Mouse (Mus musculus) liver, embryonic 16.5 days (tissue): Measurements from ENCODE around the gene Ctdsp2. TPM values are rescaled to one million over a fixed set of nuclear protein-coding genes. Genes with fewer than 3 reads are reported as not detected.

Experiments
- ATAC-seq: fragments of 200-750 bp; cut with Nextera tagmentation; 2 replicates; pipeline ENCODE4 v1.8.0; 2017; ENCODE audit warnings: low read depth, mild to moderate bottlenecking, moderate number of reproducible peaks, moderate library complexity
- H3K27ac ChIP-seq: fragments of 300-500 bp; sonication (generic); 2 replicates; pipeline ENCODE4 v1.5.1; 2014; ENCODE audit warnings: mild to moderate bottlenecking, low read length
- H3K27me3 ChIP-seq: fragments of 300-500 bp; sonication (generic); 2 replicates; pipeline ENCODE4 v1.6.1; 2014; ENCODE audit warnings: low read depth, low read length, mixed read lengths; ENCODE audit not compliant: control insufficient read depth, insufficient read depth
- H3K36me3 ChIP-seq: fragments of 300-500 bp; sonication (generic); 2 replicates; pipeline ENCODE4 v1.6.1; 2014; ENCODE audit warnings: mild to moderate bottlenecking; ENCODE audit not compliant: control insufficient read depth, insufficient read depth
- H3K4me1 ChIP-seq: fragments of 300-500 bp; sonication (generic); 2 replicates; pipeline ENCODE4 v1.6.1; 2014; ENCODE audit warnings: low read depth, low read length, mixed read lengths; ENCODE audit not compliant: control insufficient read depth
- H3K4me2 ChIP-seq: fragments of 300-500 bp; sonication (generic); 2 replicates; pipeline ENCODE4 v1.6.1; 2014; ENCODE audit warnings: low read depth, low read length, mixed read lengths
- H3K4me3 ChIP-seq: fragments of 300-500 bp; sonication (generic); 2 replicates; pipeline ENCODE4 v1.5.1; 2014; ENCODE audit warnings: low read depth, mild to moderate bottlenecking, low read length
- H3K9ac ChIP-seq: fragments of 300-500 bp; sonication (generic); 2 replicates; pipeline ENCODE4 v1.6.1; 2014; ENCODE audit warnings: low read depth, low read length
- H3K9me3 ChIP-seq: fragments of 300-500 bp; sonication (generic); replicated peaks from 2 replicates; pipeline ENCODE4 v1.6.1; 2016; ENCODE audit warnings: low read length; ENCODE audit not compliant: control insufficient read depth
- WGBS: fragments of 180-500 bp; shearing (Covaris S2); extraction: QIAGEN DNeasy Blood & Tissue Kit; methylation state at CpG from one replicate; pipeline ENCODE4 v1.1.7; 2014; ENCODE audit not compliant: insufficient replicate concordance; 5-methylcytosine and 5-hydroxymethylcytosine counted together
- polyA plus RNA-seq: library from polyadenylated mRNA; unstranded; fragments of >200 nt; fragmentation: Nextera tagmentation; extraction: Ambion mirVana; gene quantifications from 2 replicates; pipeline ENCODE4 v1.2.1, GENCODE M21; 2015

Gene Ctdsp2
- polyA plus RNA-seq, 1 experiment from 2014 or later, result 12.2 TPM

DNA sequence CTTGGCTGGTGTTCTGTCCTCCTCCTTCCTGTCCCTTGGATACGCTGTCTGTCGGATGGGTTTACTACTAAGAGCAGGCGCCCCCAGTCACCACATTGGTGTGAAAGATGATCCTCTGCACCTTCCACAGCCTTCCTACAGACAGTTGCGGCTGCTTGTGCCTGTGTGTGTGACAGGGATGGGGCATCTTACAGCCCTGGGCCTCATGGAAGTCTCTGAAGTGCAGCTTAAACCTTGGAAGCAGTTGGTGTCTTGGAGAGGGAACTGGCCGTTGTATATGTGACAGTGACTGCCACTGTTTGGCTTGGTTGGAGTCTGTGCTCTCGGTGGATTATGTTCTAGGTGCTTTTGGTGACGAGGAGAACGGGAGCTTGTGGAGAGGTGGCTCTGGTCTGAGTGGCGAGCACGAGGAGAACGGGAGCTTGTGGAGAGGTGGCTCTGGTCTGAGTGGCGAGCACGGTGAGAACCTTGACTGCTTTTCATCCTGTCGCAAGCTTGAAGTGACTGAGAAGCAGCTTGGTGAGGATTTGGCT lies 4.7 kb downstream of the Ctdsp2 start:
- 67% methylated on average over 14 of the region's 14 CpGs for WGBS
- no peak overlapping the region for H3K9ac ChIP-seq

GRCm38 (mm10) chr10:126984189-126985004 lies 5.9 kb downstream of the Ctdsp2 start:
- Histone ChIP-seq H3K4me2 (no peak overlapping the region), H3K27ac (no peak overlapping the region), H3K9me3 (no peaks in the 10 kb centered on the region), H3K36me3 (no peaks in the 10 kb centered on the region), H3K4me3 (no peak overlapping the region), H3K4me1 (peaks cover 76% of the 10 kb centered on the region), H3K9ac (no peak overlapping the region), H3K27me3 (no peaks in the 10 kb centered on the region)
- 52% methylated on average over 5 of the region's 5 CpGs for WGBS
- no peak for ATAC-seq

More for the DNA sequence above, 4.7 kb downstream of the Ctdsp2 start:
- Histone ChIP-seq H3K4me1 (peaks cover 73% of the 10 kb centered on the region), H3K4me3 (no peak overlapping the region), H3K27me3 (no peaks in the 10 kb centered on the region), H3K27ac (no peak overlapping the region), H3K9me3 (no peaks in the 10 kb centered on the region), H3K36me3 (no peaks in the 10 kb centered on the region), H3K4me2 (no peak overlapping the region)
- no peak for ATAC-seq

DNA sequence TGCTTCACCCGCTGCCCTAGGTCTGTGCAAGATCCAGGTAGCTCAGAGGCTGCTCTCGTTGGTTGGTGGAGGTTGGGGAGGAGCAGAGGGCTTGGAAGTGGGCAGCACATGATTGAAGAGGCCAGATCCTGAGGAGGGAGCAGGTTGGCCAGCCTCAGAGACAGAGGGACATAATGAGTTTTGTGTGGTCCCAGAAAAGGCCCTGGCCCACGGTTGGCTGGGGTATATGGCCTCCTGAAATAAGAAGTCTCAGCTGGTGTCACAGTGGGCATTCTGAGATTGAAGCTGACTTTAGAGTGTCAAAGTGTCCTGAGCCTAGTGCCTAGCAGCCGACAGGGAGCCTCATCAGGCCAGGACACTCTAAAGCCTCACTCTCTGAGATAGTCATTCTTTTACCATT lies 6.6 kb downstream of the Ctdsp2 start:
- H3K4me2 ChIP-seq, result no peak overlapping the region
- WGBS, result 76% methylated on average over 4 of the region's 4 CpGs
- H3K27ac ChIP-seq, result no peak overlapping the region
- no peaks in the 10 kb centered on the region for H3K27me3 ChIP-seq
- H3K36me3 ChIP-seq, result no peaks in the 10 kb centered on the region
- peaks cover 73% of the 10 kb centered on the region for H3K4me1 ChIP-seq
- no peaks in the 10 kb centered on the region for H3K9me3 ChIP-seq
- no peak for ATAC-seq
- H3K9ac ChIP-seq, result no peak overlapping the region
- no peak overlapping the region for H3K4me3 ChIP-seq

DNA sequence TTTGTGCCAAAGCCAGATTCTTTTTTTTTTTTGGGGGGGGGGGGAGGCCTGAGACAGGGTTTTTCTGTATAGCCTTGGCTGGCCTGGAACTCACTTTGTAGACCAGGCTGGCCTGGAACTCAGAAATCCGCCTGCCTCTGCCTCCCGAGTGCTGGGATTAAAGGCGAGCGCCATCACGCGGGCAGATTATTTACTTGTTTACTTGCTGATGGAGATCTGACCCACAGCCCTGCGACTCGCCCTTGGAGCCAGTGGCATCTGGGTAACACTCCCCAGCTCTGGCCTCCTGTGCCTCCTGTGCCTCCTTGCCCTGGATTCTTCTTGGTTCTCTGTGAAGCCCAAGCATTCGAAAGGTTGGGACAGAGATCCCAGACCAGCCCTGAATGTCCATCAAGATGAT lies 7.1 kb downstream of the Ctdsp2 start:
- WGBS, result 81% methylated on average over 9 of the region's 9 CpGs
- no peak for ATAC-seq
- H3K9me3 ChIP-seq, result no peaks in the 10 kb centered on the region
- no peak overlapping the region for H3K9ac ChIP-seq
- H3K4me2 ChIP-seq, result no peak overlapping the region
- peaks cover 70% of the 10 kb centered on the region for H3K4me1 ChIP-seq
- H3K36me3 ChIP-seq, result no peaks in the 10 kb centered on the region
- no peak overlapping the region for H3K4me3 ChIP-seq
- H3K27ac ChIP-seq, result no peak overlapping the region
- no peaks in the 10 kb centered on the region for H3K27me3 ChIP-seq

DNA sequence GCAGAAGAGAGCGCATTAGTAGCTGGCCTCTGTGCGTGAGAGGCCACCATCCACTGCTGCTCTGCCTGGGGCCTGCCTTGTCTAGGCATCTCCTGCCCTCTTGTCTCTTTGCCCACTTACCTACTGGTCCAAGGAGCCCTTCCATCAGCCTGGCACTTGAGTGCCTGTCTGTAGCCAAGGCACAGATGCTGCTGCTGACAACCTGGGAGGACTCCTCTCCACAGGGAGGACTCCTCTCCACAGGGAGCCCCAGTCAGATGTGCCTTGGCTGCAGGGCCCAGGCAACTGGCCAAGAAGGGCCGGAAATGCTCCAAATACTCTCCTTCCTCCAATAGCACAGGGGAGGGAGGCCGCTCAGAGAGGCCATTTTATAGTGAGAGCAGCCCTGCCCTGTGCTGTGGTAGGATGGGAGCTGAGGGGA lies 8.0 kb downstream of the Ctdsp2 start:
- ATAC-seq, result peak; percentile 30
- WGBS, result 75% methylated on average over 4 of the region's 4 CpGs
- H3K4me2 ChIP-seq, result no peak overlapping the region
- H3K36me3 ChIP-seq, result peaks cover under 1% of the 10 kb centered on the region
- H3K4me3 ChIP-seq, result no peak overlapping the region
- no peak overlapping the region for H3K9ac ChIP-seq
- peak overlapping the region; percentile 33; the same call in 1 of the 2 replicates for H3K27ac ChIP-seq
- H3K27me3 ChIP-seq, result no peaks in the 10 kb centered on the region
- H3K9me3 ChIP-seq, result no peaks in the 10 kb centered on the region
- H3K4me1 ChIP-seq, result peaks cover 61% of the 10 kb centered on the region

DNA sequence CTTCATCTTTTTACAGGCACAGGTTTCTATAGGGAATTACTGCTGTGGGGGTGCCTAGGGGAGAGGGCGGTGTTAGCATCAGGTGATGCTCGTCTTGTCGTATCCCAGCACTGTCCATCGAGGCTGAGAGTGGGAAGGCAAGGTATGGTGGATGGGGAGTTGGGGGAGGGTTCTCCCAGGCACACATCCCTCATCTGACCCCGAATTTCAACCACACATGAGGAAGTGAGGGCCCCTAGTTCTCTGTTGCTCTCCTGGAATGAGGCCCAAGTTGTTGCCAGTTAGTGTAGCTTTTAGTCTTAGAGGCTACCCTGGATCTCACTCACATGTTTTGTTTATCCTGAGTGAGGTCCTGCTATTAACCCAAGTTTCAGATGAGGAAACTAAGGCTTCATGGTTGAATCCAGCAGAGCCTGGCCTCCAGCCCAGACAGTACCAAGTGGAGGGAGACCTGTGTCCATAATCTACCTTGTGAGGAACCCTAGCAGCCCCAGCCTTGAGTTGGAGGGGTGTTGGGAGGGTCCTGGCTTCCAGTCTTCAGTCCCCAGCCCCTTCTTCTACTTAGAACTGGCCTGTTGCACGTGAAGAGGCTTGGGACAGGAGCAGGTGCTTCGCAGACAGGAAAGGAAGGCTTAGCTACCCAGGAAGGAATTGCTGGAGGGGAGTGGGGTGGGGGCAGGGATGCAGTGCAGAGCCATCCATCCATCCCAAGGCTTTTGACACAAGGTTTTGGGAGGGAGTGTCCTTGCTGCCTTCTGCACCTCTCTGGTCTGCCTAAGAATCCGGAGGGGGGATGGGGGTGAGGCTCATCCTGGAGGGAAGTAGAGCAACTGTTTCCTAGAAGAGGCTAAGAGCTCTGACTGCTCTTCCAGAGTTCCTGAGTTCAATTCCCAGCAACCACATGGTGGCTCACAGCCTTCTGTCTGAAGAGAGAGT lies 8.9 kb downstream of the Ctdsp2 start:
- H3K4me1 ChIP-seq, result peaks cover 52% of the 10 kb centered on the region
- 0 out of 2 replicates have a peak overlapping the region, but pooled peaks have one; percentile 32 for H3K27ac ChIP-seq
- H3K4me3 ChIP-seq, result no peak overlapping the region
- H3K4me2 ChIP-seq, result no peak overlapping the region; the same call in 1 of the 2 replicates
- ATAC-seq, result no peak
- H3K27me3 ChIP-seq, result no peaks in the 10 kb centered on the region
- no peak overlapping the region for H3K9ac ChIP-seq
- WGBS, result 40% methylated on average over 8 of the region's 8 CpGs
- peaks cover 6% of the 10 kb centered on the region for H3K36me3 ChIP-seq
- H3K9me3 ChIP-seq, result no peaks in the 10 kb centered on the region

GRCm38 (mm10) chr10:126988513-126989165 lies 10.1 kb downstream of the Ctdsp2 start:
- ATAC-seq, result no peak
- H3K27ac ChIP-seq, result no peak overlapping the region
- no peak overlapping the region for H3K9ac ChIP-seq
- H3K9me3 ChIP-seq, result no peaks in the 10 kb centered on the region
- H3K4me3 ChIP-seq, result no peak overlapping the region
- no peak overlapping the region for H3K4me2 ChIP-seq
- no peaks in the 10 kb centered on the region for H3K27me3 ChIP-seq
- peaks cover 15% of the 10 kb centered on the region for H3K36me3 ChIP-seq
- 22% methylated on average over 5 of the region's 5 CpGs for WGBS
- peaks cover 41% of the 10 kb centered on the region for H3K4me1 ChIP-seq

DNA sequence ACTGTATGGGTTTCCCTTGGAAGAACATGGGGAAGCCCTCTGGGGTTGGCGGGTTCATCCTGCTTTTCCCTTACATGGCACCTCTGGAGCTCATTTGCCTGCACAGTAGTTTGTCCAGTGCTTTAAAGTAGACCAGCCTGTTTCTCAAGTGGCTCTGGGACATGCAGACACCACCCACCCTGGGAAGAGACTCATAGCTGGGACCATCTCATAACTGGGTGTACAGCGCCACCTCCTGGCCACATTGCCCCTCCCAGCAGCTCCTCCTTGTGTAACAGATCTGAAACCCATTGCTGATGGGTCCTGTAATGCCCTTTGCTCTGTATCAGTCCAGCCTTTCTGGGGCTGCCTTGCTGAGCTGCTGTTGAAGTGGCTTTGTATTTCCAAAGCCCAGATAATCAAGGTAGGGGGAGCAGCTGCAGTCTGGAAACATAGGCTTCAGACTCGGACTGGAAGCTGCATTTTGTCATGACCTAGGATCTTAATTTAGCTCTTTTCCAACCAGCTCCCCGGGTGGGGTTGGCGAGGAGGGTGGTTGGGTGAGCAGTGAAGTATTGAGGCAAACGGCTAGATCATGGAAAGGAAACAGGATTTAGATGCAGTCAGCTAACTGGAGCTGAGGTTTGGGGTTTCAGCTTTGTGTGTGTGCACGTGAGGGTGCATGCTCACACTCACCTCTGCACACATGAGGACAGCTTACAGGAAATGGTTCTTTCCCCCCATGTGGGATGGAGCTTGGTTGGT lies 12.0 kb downstream of the Ctdsp2 start:
- Histone ChIP-seq H3K4me3 (no peak overlapping the region), H3K9me3 (no peaks in the 10 kb centered on the region), H3K36me3 (peaks cover 28% of the 10 kb centered on the region), H3K27me3 (no peaks in the 10 kb centered on the region), H3K27ac (no peak overlapping the region), H3K4me1 (peaks cover 28% of the 10 kb centered on the region), H3K4me2 (no peak overlapping the region), H3K9ac (no peak overlapping the region)
- 64% methylated on average over 7 of the region's 7 CpGs for WGBS
- peak; percentile 65 for ATAC-seq
